Mouse (Mus musculus) T-helper 17 cell (primary cell): Measurements from ENCODE around the gene Fbxl15.

Source experiments
- in situ Hi-C, 2 experiments: fragments of 300-600 bp; cut with MboI, MseI; formaldehyde crosslinking; loops; 1 replicate in 1 of 2; 2 replicates in 1 of 2; pipeline ENCODE4 v1.15.1; 2025; ENCODE audit warnings: high pct_unique_total_duplicates in 2 of 2

Gene Fbxl15

GRCm38 (mm10) chr19:46328081-46329030 is at the start of gene Fbxl15:
TSS of gene Fbxl15 (plus strand) at chr19:46328184.
- in situ Hi-C loops = no loop called here

- in situ Hi-C loops = no loop called here
These were observed 45.7 kb upstream of the Fbxl15 start for GRCm38 (mm10) chr19:46282081-46282849.

- in situ Hi-C loops = no loop called here
These were observed 43.3 kb upstream of the Fbxl15 start for GRCm38 (mm10) chr19:46284686-46285085.

DNA sequence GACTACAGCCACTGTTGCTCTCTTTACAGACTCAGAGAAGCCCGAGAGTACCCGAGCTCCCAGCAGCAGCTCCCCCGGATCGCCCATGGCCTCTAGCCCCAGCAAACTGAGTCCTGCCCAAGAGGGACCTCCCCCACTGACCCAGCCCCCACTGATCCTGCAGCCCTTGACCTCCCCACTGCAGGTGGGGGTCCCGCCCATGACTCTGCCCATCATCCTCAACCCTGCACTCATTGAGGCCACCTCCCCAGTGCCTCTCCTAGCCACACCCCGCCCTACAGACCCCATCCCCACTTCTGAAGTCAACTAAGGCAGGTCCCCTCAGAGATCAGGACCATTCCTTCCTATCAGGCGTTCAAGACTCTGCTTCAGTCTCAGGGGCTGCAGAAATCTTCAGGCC is 42.4 kb upstream of the Fbxl15 start:
- in situ Hi-C loops = no loop called here

- in situ Hi-C loops = no loop called here
These were observed 41.9 kb upstream of the Fbxl15 start for GRCm38 (mm10) chr19:46286047-46286446.

- in situ Hi-C loops = no loop called here
These were observed 41.1 kb upstream of the Fbxl15 start for GRCm38 (mm10) chr19:46286926-46287325.

DNA sequence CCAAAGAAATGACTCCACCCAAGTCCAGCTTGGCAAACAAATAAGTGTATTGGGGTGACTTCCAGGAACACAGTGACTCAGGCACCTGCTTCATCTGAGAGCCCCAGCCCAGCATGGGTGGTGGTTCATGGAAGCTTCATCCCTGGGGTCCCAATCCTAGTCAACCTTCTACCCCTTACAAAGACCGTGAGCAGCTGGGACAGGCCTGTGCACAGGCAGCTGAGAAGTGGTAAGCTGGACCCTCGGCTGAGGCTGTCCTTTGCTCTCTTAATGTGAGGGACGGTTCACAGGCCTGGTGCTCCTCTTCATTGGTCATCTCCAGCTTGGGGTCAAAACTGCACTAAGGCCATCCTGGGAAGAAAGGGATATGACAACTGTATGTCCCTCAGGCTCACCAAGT is 40.4 kb upstream of the Fbxl15 start:
- in situ Hi-C loops = no loop called here

- in situ Hi-C loops = no loop called here
These were observed 37.4 kb upstream of the Fbxl15 start for GRCm38 (mm10) chr19:46290535-46291105.

GRCm38 (mm10) chr19:46296938-46297337 is 31.0 kb upstream of the Fbxl15 start:
- in situ Hi-C loops = no loop called here

DNA sequence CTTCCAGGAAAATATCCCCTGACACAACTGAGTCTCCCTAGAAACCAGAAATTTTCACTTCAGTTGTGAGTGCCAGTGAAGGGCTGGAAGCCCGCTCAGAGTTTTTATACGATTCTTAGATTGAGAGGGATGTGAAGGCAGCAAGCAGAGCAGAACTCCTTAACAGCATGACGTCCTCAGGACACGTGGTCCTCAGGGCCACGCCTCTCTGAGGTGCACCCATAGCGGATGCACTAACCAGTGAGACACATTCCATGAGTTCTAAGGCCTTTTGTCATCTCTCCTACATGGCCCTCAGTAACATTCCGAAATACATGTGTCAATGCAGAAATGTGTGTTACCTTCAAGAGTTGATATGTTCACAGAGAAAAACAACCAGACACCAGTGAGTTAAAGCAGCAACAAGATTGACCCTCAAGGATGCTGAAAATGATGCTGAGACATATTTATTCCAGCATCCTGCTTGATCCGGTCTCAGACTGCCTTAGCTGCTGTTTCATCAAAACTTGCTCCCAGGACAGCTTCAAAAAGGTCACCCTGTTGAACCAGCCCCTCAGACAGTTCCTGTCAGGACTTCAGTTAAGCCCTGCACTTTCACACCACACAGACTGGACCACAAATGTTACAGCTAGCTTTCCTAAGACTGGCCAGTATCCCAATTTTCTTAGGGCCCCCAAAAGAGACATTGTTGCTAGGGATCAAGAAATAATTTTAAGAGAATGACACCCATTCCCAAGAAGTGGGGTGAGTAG is 27.5 kb upstream of the Fbxl15 start:
- in situ Hi-C loops = no loop called here

- in situ Hi-C loops = no loop called here
These were observed 25.4 kb upstream of the Fbxl15 start for GRCm38 (mm10) chr19:46302551-46302950.

DNA sequence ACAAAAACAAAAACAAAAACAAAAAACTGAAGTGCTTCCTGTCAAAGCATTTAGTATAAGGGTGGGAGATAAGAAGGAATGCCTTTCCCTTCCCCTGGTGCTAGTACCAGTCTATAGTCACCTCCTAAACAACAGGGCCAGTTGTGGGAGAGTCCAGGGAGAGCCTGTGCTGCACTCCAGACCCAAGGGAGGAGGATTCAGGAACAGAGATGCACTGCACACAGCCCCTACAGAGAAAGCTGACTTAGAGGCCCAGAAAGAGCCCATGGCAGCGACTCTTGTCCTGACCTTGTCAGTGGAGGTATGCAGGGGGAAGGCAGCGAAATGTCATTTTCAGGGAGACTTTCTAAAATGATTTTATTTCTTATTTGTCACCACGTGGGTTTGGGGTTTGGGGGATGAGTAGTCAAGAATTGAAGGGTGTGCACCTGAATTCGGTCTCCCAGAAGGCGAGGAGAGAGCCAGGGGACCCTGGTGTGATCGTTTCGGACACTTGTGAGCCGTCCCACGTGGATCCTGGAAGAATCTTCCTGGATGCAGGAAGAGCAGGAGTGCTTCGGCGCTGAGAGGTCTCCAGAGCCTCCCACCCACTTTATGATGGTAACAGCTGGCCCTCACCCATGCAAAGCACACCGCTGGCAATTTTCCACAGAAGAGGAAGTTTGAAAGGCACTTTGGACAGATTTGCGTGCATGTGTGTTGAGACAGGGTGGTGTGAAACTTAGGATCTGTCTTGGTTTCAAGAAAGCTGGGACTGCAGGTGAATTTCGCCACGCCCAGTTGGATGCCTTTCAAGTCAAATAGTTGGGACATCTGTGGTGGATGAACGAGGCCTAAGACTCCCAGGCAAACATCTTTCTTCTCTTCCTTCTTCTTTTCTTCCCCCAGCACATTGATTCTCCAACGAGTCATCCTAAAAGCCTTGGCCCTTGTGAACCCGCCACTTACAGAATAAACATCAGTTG is 24.5 kb upstream of the Fbxl15 start:
- in situ Hi-C loops = no loop called here

DNA sequence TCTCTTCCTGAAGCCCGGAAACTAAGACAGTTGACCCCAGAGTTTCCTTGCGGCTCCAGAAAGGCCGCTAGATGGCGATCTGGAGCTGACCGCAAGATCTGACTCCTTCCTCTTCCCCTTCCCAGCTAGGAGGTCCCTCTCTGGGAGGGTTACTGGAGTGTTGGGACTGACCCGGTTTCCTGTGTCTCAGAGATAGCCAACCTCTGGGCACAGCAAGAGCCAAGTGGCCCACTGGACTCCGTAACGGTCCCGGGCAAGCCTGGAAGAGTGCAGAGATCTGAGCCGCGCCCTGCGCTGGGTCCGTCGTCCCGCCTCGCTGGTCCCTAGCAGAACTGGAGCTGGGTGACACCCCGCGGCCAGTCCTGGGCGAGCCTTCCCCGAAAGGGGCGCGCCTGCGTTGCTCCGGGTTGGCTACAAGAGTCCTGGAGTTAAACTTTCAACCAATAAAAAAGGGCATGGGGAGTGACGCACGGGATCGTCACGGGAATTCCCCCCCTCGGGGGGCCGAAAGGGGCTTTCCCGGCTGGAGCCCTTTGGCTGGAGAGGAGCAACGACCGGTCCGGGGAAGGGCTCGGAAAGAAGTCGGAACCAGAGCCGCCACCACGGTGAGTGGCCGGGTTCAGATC is 23.7 kb upstream of the Fbxl15 start, which contains the start of gene Nfkb2:
Gene Nfkb2 (plus strand): TSS at position 105 of the 626 bp plus-strand sequence.
- in situ Hi-C loops = no loop called here

DNA sequence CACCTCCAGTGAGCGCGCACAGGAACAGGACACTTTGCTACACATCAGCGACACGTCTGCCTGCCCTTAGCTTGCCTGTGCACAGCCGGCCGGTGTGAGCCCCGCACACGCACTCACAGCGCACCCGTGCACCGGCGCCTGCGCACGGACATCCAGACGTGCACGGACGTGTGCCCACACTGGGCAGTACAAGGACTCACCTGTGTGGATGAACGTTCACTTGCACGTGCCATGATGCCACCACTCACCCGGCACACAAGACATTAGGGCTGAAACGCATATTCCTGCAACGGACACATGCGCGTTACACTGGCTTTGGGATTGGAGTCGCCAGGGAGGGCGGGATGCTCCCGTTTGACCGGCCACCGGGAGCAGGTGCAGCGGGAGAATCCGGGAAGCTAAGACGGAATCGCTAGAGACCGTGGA is 23.1 kb upstream of the Fbxl15 start:
- in situ Hi-C loops = loop anchor here (5.0 kb wide), 1 partner anchor 168 kb away; no protein-coding TSS in a partner anchor

DNA sequence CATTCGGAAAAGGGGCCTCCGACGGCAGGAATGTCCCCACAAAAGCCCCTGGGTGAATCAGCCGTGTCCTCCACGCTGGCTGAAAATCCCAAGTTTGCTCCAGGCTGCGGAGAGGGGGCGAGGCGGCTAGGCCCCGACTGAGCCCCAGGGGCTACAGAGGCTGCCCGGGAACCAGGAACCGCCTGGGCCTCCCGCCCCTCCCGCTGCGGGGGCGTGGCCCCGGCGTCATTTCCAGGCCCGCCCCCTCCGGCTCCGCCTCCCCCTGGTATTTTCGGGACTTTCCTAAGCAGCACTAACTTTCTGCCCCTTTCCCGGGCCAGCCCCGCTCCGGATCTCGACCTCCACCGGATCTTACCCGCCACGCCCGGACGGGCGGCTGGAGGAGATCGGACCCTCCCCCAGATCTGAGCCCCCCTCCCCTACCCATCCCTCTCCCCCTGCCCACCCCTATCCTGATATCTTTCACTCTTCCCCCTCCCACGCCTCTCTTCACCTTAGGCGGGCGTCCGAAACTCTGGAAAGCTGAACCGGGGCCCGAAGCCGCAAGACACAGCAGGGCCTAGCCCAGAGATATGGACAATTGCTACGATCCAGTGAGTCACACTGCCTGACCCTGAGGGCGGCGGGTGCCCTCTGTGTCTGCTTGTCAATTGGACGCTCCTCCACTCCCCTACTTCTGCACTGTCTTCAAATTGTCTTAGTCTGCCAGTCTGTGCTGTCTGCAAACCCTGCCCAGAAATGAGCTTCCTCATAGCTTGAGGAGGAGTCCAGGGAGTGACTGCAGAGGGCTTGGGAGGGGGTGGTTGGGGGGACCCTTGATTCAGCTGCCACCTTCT is 22.3 kb upstream of the Fbxl15 start:
- in situ Hi-C loops = loop anchor here (5.0 kb wide), 1 partner anchor 168 kb away; no protein-coding TSS in a partner anchor

DNA sequence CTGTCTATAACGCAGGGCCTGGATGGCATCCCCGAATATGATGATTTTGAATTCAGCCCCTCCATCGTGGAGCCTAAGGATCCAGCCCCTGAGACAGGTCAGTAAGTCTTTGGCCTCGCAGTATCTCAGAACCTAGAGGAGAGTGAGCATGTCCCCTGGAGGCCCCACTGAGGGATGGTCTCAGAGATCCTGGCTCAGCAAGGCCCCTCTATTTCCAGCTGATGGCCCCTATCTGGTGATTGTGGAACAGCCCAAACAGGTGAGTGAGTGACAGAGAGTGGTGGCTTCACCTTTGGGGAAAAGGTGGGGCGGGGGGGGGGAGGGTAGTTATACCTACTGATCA is 21.7 kb upstream of the Fbxl15 start:
- in situ Hi-C loops = loop anchor here (5.0 kb wide), 1 partner anchor 169 kb away; no protein-coding TSS in a partner anchor

DNA sequence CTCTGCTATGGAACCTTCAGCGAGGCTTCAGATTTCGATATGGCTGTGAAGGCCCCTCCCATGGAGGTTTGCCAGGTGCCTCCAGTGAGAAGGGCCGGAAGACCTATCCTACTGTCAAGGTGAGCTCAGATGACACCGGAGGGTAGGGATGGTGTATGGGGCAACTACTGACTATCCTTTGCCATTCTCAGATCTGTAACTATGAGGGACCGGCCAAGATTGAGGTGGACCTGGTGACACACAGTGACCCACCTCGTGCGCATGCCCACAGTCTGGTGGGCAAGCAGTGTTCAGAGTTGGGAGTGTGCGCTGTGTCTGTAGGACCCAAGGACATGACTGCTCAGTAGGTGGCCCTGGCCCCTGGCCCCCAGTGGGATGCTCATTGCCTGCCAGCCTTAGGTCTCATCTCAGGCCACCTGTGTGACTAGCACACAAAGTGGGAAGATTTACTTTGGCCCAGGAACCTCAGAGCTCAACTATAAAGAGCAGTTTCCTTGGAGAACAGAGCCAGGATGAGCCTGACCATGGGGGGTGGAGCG is 21.2 kb upstream of the Fbxl15 start:
- in situ Hi-C loops = loop anchor here (5.0 kb wide), 1 partner anchor 170 kb away; no protein-coding TSS in a partner anchor

DNA sequence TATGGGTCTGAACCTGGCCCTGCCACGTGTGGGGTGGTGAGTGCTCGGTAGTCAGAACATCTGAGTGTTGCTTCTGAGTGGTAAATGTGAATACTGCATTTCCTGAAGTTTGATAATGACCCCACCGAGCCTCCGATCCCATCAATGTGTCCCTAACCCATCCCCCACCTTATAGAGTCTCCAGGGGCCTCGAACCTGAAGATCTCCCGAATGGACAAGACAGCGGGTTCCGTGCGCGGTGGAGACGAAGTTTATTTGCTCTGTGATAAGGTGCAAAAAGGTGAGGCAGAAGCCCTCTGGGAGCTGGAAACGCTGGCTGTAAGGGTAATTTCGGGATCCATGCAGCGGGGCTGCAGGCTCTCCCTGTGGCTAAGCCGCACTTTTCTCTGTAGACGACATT is 20.2 kb upstream of the Fbxl15 start:
- in situ Hi-C loops = loop anchor here (5.0 kb wide), 1 partner anchor 170 kb away; no protein-coding TSS in a partner anchor
